Mouse (Mus musculus): ENCODE measurements around the gene Helq.

GRCm38 (mm10) chr5:100738802-100739201 lies 59.6 kb downstream of the Helq start:
- TF ChIP-seq GATA1 (IDR thresholded peaks at IDR 0.05; ENCODE audit: low read length) (no peak), TAL1 (IDR thresholded peaks at IDR 0.05; ENCODE audit: low read length) (no peak)

All from erythroblast, embryonic 14.5 days (primary cell).